In genomic region chr5:148325317-148325885, GRCm38 (mm10) we compare ENCODE assay signal across 9 mouse cellular contexts.
DNase-seq lines count a peak whose midpoint lies in the region; ATAC-seq and TF ChIP-seq lines count a peak whose summit lies in the region.
"Had no signal": no experiment of that assay in that cellular context is flagged by ENCODE, and none has a peak within 500 bp of the region (broad histone marks: within the 10 kb centered on the region; RNA-seq: fewer than 3 reads in every experiment).

No protein-coding gene starts in this region.

- H3K4me2 ChIP-seq in limb, embryonic 14.5 days (replicated peaks; ENCODE audit: low read depth, low read length, severe bottlenecking) = no peak overlapping the region
- H3K4me2 ChIP-seq in neural tube, embryonic 12.5 days (replicated peaks) = no peak overlapping the region
- H3K4me2 ChIP-seq: heart, embryonic 13.5 days had no signal

- intact Hi-C loops in left cerebral cortex, postnatal 36 days (cut with DNase I) = loop anchor here (2.0 kb wide), 1 partner anchor 127 kb away; no protein-coding TSS in a partner anchor

- H3K9me3 ChIP-seq in limb, embryonic 14.5 days (ENCODE audit: control insufficient read depth, low read length) = no peaks in the 10 kb centered on the region
- no peaks in the 10 kb centered on the region for H3K9me3 ChIP-seq in neural tube, embryonic 12.5 days
- H3K9me3 ChIP-seq: heart, embryonic 13.5 days had no signal

- 40% methylated on average over 4 of the region's 4 CpGs for WGBS in cerebellum, adult 2 months
- 42% methylated on average over 4 of the region's 4 CpGs for WGBS in limb, embryonic 14.5 days
- WGBS in neural tube, embryonic 12.5 days = 48% methylated on average over 4 of the region's 4 CpGs

- no peaks in the 10 kb centered on the region for H3K36me3 ChIP-seq in limb, embryonic 14.5 days (ENCODE audit: control insufficient read depth, insufficient read depth, low read length)
- H3K36me3 ChIP-seq in neural tube, embryonic 12.5 days = no peaks in the 10 kb centered on the region

- no peaks in the 10 kb centered on the region for H3K27me3 ChIP-seq in cerebellum, adult 2 months (ENCODE audit: control insufficient read depth, insufficient read depth, low read length)
- no peaks in the 10 kb centered on the region for H3K27me3 ChIP-seq in limb, embryonic 14.5 days (ENCODE audit: control insufficient read depth, insufficient read depth, low read length)
- H3K27me3 ChIP-seq in neural tube, embryonic 12.5 days (replicated peaks) = no peaks in the 10 kb centered on the region
- H3K27me3 ChIP-seq: heart, embryonic 13.5 days had no signal

- no peak for TF ChIP-seq POLR2A in cerebellum, adult 2 months (IDR thresholded peaks at IDR 0.05; ENCODE audit: borderline replicate concordance, insufficient read depth, low read length)
- no peak for TF ChIP-seq POLR2A in limb, embryonic 14.5 days (IDR thresholded peaks at IDR 0.05; ENCODE audit: borderline replicate concordance, extremely low read depth, insufficient read depth, insufficient read length)

- H3K9ac ChIP-seq in limb, embryonic 14.5 days (ENCODE audit: low read depth, low read length, severe bottlenecking) = no peak overlapping the region
- no peak overlapping the region for H3K9ac ChIP-seq in neural tube, embryonic 12.5 days
- H3K9ac ChIP-seq: heart, embryonic 13.5 days had no signal

- H3K4me1 ChIP-seq in cerebellum, adult 2 months (ENCODE audit: control insufficient read depth, insufficient read depth, low read length) = no peaks in the 10 kb centered on the region
- no peaks in the 10 kb centered on the region for H3K4me1 ChIP-seq in limb, embryonic 14.5 days (ENCODE audit: control insufficient read depth, insufficient read depth, low read length)
- H3K4me1 ChIP-seq in neural tube, embryonic 12.5 days = no peaks in the 10 kb centered on the region
- H3K4me1 ChIP-seq: heart, embryonic 13.5 days had no signal

- peak; percentile 84 for TF ChIP-seq CTCF in cerebellum, adult 2 months (IDR thresholded peaks at IDR 0.05; ENCODE audit: borderline replicate concordance, insufficient read depth, low read depth, low read length)

- no peak overlapping the region for H3K4me3 ChIP-seq in cerebellum, adult 2 months (replicated peaks; ENCODE audit: insufficient read depth, low read depth, low read length)
- no peak overlapping the region for H3K4me3 ChIP-seq in limb, embryonic 14.5 days (replicated peaks; ENCODE audit: low read length)
- no peak overlapping the region for H3K4me3 ChIP-seq in neural tube, embryonic 12.5 days
- H3K4me3 ChIP-seq: heart, embryonic 13.5 days had no signal

- DNase-seq in left cerebral cortex, adult 18-20 months (ENCODE audit: low spot score in 2 of 2) = peak; percentile 55 to 59
- no peak for DNase-seq in left cerebral cortex, postnatal 36 days (ENCODE audit: low spot score in 2 of 2)
- DNase-seq in MN1 (ENCODE audit: low spot score) = peak; percentile 75
- peak; percentile 34 to 48 for DNase-seq in cerebellum, adult 2 months
- DNase-seq in forelimb bud, embryonic 11.5 days (ENCODE audit: low read depth, low spot score) = peak; percentile 68
- DNase-seq in limb, embryonic 14.5 days (ENCODE audit: low spot score) = peak; percentile 55
- no peak for DNase-seq in ovary, adult 18-20 months (ENCODE audit: low spot score)

- H3K27ac ChIP-seq in cerebellum, adult 2 months (ENCODE audit: insufficient read depth, low read length) = no peak overlapping the region
- H3K27ac ChIP-seq in limb, embryonic 14.5 days (replicated peaks; ENCODE audit: low read depth, low read length) = no peak overlapping the region
- H3K27ac ChIP-seq in neural tube, embryonic 12.5 days = no peak overlapping the region
- H3K27ac ChIP-seq: heart, embryonic 13.5 days had no signal

- no peak for ATAC-seq in limb, embryonic 14.5 days (ENCODE audit: low FRiP score, low read depth)
- 0 out of 2 replicates have a peak, but pooled peaks have one; percentile 9 for ATAC-seq in neural tube, embryonic 12.5 days (ENCODE audit: low FRiP score, low read depth)

Comparison
In these comparisons a context has a peak if more than half of its experiments do, and no peak if none do; other contexts are left out.
1. DNase-seq: peak in left cerebral cortex, adult 18-20 months (2 of 2), MN1 (single experiment), cerebellum, adult 2 months (2 of 2), forelimb bud, embryonic 11.5 days (single experiment) and limb, embryonic 14.5 days (single experiment); none in left cerebral cortex, postnatal 36 days (0 of 2) and ovary, adult 18-20 months (single experiment).